Mouse (Mus musculus) left cerebral cortex, adult 2 months (tissue): ENCODE results near the gene Ablim2. TPM values are rescaled to one million over a fixed set of nuclear protein-coding genes. Genes with fewer than 3 reads are reported as not detected.

ENCODE experiments used
- DNase-seq, 2 experiments: peaks; one replicate each; pipeline ENCODE4 v3.0.0; 2021 to 2022; ENCODE audit warnings: low spot score in 2 of 2, mixed read lengths in 1 of 2; ENCODE audit errors: extremely low spot score in 1 of 2
- H3K27ac ChIP-seq: fragments of 200-600 bp; 2 replicates; pipeline ENCODE4 v1.8.1; 2022
- H3K4me3 ChIP-seq: fragments of 200-600 bp; 2 replicates; pipeline ENCODE4 v1.8.1; 2022
- CTCF ChIP-seq: fragments of 200-600 bp; IDR thresholded peaks from 2 replicates; pipeline ENCODE4 v1.8.1; 2022; ENCODE audit warnings: antibody characterized with exemption, mild to moderate bottlenecking, moderate library complexity
- intact Hi-C: fragments of 180-260 bp; cut with DNase I; formaldehyde crosslinking; loops from one replicate; pipeline ENCODE4 v1.15.1; 2025
- total RNA-seq, 2 experiments: library from RNA; stranded (reverse); gene quantifications; 2 replicates each; pipeline ENCODE4 v1.2.3; 2021

The Ablim2 gene
- total RNA-seq, 2 experiments from 2014 or later = 191 to 208 TPM

DNA sequence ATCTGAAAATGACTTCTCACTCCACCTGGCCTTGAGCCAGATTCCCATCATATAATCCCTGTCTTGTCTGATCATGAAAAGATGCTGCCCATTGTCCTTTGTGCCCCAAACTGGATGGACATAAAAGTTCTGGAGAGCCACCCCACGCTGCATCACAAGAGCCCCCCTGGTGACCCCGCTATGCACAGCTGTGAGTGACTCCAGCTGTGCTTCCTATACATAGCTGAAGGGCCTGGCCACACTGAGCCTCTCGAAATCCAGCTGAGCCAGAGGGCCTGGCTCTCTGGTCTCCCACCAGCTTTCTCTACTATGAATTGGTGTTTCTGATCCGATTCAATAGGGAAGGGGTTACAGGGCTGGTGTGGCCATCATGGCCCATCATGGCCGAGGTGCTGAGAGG, 38.5 kb downstream of the Ablim2 start:
- peak overlapping the region; percentile 80 for H3K27ac ChIP-seq
- intact Hi-C loops = loop anchor here (5.0 kb wide), 2 partner anchors 39 to 41 kb away; partner anchors contain the start of gene Ablim2

DNA sequence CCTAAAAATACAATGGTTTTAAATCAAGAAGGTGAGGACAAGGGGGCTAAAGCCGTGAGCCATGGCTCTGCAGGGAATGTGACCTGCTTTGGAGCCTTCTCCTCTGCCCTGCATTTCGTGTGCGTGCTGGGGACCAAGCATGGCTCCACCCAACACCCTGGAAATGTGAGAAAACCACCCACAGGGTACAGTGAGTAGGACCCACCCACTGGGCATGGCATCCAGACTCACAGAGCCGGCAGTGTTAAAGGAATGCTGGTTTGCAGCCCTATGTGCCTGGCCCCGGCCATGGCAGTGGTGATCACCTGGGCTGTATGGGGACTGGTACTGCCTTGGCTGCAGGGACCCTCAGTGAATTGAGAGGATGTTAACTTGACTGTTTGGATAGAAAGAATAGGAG, 41.4 kb downstream of the Ablim2 start:
- TF ChIP-seq CTCF = no peak
- intact Hi-C loops = loop anchor here (2.0 to 5.0 kb wide), 3 partner anchors 16 to 42 kb away; partner anchors contain the start of gene Ablim2
- peak in 1 of 2 experiments; percentile 55 for DNase-seq
- Histone ChIP-seq H3K4me3 (no peak overlapping the region), H3K27ac (peak overlapping the region; percentile 38)

More for the DNA sequence above, 38.5 kb downstream of the Ablim2 start:
- no peak for DNase-seq
- TF ChIP-seq CTCF = no peak
- H3K4me3 ChIP-seq = no peak overlapping the region

DNA sequence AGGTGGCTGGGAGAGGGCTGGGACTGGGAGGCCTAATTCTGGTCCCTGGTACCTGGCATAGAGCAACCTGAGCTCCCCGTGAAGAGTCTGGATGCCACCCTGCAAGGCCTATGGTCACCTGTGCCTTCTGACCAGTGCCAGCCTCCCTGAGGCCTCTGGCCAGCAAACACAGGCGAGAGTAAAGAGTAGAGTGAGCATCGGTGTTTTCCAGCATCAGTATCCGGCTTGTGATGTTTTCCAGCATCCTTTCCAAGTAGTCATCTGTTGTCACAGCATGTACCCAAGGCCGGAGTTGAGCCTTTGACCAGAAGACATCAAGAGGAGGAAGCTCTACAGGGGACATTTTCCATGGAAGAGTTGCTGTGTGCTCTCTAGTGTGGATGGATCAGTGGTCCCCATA, 45.7 kb downstream of the Ablim2 start:
- intact Hi-C loops = no loop called here
- no peak for TF ChIP-seq CTCF
- Histone ChIP-seq H3K27ac (no peak overlapping the region), H3K4me3 (no peak overlapping the region)
- DNase-seq = no peak

DNA sequence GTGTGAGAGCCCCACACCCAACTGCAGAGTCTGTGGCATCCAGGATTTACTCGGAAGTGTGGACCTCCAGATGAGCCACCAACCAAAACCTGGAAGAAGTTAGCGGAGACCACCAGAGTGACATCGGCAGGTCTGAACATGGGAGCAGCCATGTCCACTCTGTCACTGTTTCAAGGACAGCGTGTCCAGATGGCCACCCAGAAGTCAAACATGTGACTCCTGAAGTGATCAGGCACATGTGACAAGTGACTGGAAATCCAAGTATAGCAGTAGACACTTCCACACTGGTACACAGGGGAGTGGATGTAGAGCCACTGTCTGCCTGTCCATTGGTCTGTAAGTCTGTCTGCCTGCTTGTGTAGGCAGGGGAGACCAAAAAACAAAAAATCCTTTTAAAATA, 47.0 kb downstream of the Ablim2 start:
- no peak overlapping the region for H3K27ac ChIP-seq
- H3K4me3 ChIP-seq = no peak overlapping the region
- intact Hi-C loops = no loop called here
- TF ChIP-seq CTCF = no peak
- DNase-seq = no peak

DNA sequence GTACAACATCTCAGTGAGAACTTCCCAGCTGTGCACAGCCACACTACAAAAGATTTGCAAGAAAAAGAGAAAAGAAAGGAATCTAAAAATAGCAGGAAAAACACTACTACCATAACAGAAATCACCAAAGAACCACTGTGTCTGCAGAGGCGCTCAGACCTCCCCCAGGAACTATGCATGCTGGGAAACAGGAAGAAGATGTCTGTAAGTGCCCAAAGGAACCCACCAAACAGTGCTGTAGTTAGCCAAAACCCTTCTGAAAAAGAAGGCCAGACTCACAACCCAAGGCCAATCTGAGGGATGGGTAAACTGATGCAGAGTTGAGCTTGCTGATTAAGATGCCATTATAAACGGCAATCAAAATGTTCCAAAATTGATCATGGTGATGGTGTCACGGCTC, 47.5 kb downstream of the Ablim2 start:
- Histone ChIP-seq H3K27ac (no peak overlapping the region), H3K4me3 (no peak overlapping the region)
- DNase-seq = no peak
- no peak for TF ChIP-seq CTCF
- intact Hi-C loops = no loop called here

DNA sequence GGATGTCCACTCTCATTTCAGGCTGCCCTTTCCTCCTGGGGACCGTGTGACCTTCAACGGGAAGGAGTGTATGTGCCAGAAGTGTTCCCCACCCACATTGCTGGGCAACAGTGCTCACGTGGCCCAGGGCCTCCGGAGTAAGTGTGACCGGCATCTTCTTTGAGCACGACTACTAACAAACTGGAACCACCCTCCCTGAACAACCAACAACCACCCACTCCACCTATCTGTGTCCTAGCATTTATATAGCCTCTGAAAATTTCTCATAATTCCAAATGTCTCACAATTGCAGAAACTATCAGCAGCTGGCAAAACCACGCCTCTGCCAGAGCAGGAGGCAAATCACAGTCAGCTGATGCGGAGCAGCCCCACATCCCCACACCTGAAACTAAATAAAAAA, 49.3 kb downstream of the Ablim2 start:
- intact Hi-C loops = no loop called here
- peak overlapping the region; percentile 63; the same call in 1 of the 2 replicates for H3K27ac ChIP-seq
- DNase-seq = no peak
- no peak overlapping the region for H3K4me3 ChIP-seq
- no peak for TF ChIP-seq CTCF

DNA sequence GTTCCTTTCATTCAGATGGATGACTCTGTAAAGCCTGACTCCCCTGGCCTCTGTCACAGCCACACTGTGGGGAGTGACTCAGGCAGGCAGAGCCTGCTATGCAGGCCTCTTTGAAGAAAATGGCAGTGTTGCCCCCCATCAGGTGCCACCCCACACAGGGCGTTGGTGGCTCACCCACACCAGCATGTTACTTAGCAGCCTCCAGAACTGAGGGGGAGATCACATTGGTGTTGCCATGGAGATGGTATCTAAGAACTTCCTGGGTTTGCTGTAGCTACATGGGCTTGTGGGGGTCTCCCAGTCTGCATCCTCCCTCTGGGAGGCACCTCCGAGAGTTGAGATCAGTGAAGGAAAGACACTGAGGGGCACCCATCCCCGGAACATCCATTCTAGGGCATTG, 52.8 kb downstream of the Ablim2 start:
- Histone ChIP-seq H3K27ac (peak overlapping the region; percentile 80), H3K4me3 (no peak overlapping the region)
- intact Hi-C loops = no loop called here
- TF ChIP-seq CTCF = no peak
- DNase-seq = no peak

DNA sequence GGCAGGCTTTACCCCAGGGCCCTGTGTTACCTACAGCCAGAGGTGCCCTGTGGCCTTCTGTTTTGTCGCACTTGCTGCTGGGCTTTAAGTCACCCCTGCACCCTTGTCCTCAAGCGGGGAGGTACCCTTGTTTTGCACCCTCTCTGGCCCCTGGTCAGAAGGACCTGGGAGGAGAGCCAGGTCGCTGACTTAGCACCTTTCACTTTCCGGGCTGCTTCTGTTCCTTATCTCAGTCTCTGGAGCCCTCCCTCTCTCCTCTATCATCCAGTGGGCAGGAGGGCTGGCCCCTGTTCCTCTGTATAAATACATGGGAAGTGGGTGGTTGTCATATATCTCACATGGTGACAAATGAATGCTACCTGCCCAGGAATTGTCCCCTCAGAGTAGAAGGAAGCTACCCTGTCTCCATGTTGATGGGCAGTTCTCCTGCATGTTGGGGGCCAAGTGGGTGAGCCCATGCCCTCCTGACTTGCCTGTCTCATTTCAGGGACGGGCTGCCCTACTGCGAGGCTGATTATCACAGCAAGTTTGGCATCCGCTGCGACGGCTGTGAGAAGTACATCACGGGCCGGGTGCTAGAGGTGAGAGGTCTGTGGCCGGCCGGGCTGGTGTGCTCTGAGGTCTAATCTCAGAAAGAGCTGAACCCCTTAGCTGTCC, 54.1 kb downstream of the Ablim2 start:
- no peak overlapping the region for H3K4me3 ChIP-seq
- no peak for TF ChIP-seq CTCF
- intact Hi-C loops = no loop called here
- no peak for DNase-seq
- peak overlapping the region; percentile 80 for H3K27ac ChIP-seq

DNA sequence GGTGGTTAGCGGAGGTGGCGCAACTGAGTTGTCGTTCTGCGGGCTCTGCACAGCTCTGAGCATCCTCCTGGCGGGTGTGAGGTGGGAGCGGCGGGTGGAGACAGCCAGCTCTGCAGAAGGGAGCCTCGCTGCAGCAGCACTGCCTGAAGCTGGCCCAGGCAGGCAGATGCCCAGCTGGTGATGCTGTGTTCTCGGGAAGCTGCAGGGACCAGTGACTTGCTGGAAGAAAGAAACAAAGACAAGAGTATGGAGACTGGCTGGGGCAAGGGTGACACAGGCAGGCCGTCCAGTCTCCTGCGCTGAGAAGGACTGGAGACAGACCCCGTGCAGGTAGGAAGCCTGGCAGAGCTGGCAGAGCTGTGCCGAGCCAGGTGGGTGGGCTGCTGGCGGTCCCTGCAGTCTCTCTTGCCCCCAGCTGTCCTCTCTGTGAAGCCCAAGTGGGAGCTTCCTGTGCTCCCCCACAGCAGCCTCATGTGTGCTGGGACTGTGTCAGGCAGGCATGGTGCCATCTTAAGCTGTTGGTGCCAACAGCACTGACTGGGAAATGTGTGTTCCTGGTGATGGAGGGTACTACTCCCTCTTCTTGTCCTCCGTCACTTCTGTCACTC, 56.8 kb downstream of the Ablim2 start:
- Histone ChIP-seq H3K27ac (peak overlapping the region; percentile 96), H3K4me3 (peak overlapping the region; percentile 44)
- DNase-seq = peak; percentile 80 to 82
- intact Hi-C loops = loop anchor here (2.0 kb wide), 2 partner anchors 16 to 26 kb away; no protein-coding TSS in a partner anchor
- TF ChIP-seq CTCF = no peak; the same call in 1 of the 2 replicates

DNA sequence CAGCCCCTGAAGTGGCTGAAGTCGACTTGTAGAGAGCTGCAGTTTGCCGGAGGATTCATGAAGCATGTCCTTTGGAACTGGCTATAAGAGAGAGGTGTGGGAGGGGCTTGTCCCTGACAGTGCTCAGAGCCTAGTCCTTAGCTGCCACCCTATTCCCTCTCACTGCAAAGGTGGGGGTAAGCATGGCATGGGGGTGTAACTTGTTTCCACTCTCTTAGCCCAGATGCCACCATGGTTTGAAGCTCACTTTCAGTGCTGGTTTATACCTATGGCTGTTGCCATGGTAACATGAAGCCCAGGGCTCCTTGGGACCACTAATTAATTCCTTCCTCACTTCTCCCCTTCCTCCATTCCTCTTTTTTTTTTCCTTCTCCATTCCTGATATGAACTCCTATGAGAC, 57.4 kb downstream of the Ablim2 start:
- no peak for DNase-seq
- intact Hi-C loops = loop anchor here (2.0 kb wide), 2 partner anchors 16 to 26 kb away; no protein-coding TSS in a partner anchor
- Histone ChIP-seq H3K27ac (peak overlapping the region; percentile 96), H3K4me3 (peak overlapping the region; percentile 44)
- TF ChIP-seq CTCF = no peak

DNA sequence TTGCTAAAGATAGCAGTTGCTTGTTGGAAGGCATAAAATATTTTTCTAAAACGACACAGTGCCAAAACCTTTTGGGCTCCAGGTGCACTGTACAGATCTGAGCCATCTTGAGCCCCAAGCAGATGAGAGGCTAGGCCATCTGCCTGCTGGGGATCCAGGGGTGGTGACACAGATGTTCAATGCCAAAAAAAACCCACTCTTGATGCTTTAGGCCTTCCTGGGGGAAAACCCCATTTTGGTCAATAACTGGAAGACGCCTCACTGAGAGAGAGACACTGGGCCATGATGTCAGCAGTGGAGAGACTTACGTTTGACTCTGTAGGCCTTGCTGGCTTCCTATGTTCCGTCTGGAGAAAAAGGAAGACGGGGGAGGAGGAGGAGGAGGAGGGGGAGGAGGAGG, 59.6 kb downstream of the Ablim2 start:
- Histone ChIP-seq H3K4me3 (no peak overlapping the region), H3K27ac (no peak overlapping the region)
- intact Hi-C loops = no loop called here
- no peak for DNase-seq
- no peak for TF ChIP-seq CTCF

DNA sequence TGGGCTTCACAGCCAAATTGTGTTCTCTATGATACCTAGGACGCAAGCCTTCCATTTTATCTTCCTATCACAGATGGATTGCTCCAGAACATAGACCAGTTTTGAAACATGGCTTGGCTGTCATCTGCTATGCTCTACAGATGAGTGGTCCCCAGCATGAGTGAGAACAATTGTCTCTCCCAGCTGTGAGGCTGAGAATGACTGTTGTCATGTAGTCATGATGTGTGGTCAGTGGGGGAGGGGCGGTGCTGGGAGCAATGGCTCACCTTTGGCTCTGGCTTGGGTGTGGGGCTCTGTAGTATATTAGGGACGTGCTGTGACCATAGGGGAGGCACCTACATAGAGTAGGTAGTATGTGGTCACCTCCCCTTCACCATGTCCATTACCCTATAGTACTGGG, 60.2 kb downstream of the Ablim2 start:
- TF ChIP-seq CTCF = no peak
- intact Hi-C loops = no loop called here
- DNase-seq = no peak
- H3K4me3 ChIP-seq = no peak overlapping the region
- no peak overlapping the region for H3K27ac ChIP-seq
